In the genomic region with DNA sequence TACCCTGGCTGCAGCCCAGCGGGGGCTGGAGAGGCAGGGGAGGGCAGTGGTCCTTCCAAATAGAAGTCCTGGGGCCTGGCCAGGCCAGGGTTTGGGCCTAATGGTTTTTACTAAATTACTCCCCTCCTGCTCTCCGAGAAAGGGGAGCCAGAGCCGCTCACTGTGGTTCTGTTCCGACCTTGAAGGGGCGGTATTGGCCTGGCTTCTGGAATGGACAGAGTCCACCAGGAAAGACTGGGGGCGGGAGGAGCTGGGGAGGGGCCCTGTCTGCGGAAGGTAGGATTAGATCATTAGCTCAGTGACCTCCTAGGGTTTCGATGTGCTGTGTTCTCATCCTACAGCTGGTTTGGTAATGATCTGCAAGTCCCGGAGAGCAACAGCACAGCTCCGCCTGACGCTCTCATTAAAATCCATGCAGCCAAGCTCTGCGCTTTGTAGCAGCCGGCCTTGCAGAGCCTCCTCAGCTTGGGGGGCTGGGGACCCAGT, we compare ENCODE assay signal across 8 mouse cellular contexts. TPM values are rescaled to one million over a fixed set of nuclear protein-coding genes. Genes with fewer than 3 reads are reported as not detected.
DNase-seq lines count a peak whose midpoint lies in the region; ATAC-seq and TF ChIP-seq lines count a peak whose summit lies in the region.

No protein-coding gene starts in this region.

- no peak for ATAC-seq in heart, embryonic 13.5 days (ENCODE audit: extremely low read depth, insufficient number of reproducible peaks, low FRiP score, low TSS enrichment)
- peak; percentile 72 for ATAC-seq in forebrain, embryonic 12.5 days (ENCODE audit: low FRiP score)
- peak; percentile 49 for ATAC-seq in midbrain, embryonic 16.5 days

- no peak overlapping the region for H3K4me2 ChIP-seq in heart, embryonic 13.5 days
- H3K4me2 ChIP-seq in forebrain, embryonic 12.5 days = no peak overlapping the region
- no peak overlapping the region; the same call in 1 of the 2 replicates for H3K4me2 ChIP-seq in midbrain, embryonic 16.5 days (ENCODE audit: low read length)

- TF ChIP-seq CTCF in kidney, adult 2 months (conservative IDR thresholded peaks at IDR 0.05; ENCODE audit: insufficient read depth, insufficient read length, low read depth, low read length) = no peak

- peak overlapping the region; percentile 67 for H3K9ac ChIP-seq in heart, embryonic 13.5 days
- peak overlapping the region; percentile 29; the same call in 1 of the 2 replicates for H3K9ac ChIP-seq in forebrain, embryonic 12.5 days
- peak overlapping the region; percentile 49; the same call in 1 of the 2 replicates for H3K9ac ChIP-seq in midbrain, embryonic 16.5 days (ENCODE audit: low read depth, low read length)

- 34% methylated on average over 13 of the region's 13 CpGs for WGBS in heart, embryonic 13.5 days
- WGBS in forebrain, embryonic 12.5 days = 10% methylated on average over 13 of the region's 13 CpGs
- WGBS in kidney, adult 2 months = 31% methylated on average over 13 of the region's 13 CpGs
- WGBS in midbrain, embryonic 16.5 days = 17% methylated on average over 13 of the region's 13 CpGs

- H3K9me3 ChIP-seq in heart, embryonic 13.5 days = no peaks in the 10 kb centered on the region
- H3K9me3 ChIP-seq in forebrain, embryonic 12.5 days = no peaks in the 10 kb centered on the region
- no peaks in the 10 kb centered on the region for H3K9me3 ChIP-seq in midbrain, embryonic 16.5 days (replicated peaks; ENCODE audit: control insufficient read depth, low read length, poor library complexity, severe bottlenecking)

- H3K27ac ChIP-seq in heart, embryonic 13.5 days (replicated peaks) = peak overlapping the region; percentile 93
- H3K27ac ChIP-seq in forebrain, embryonic 12.5 days = peak overlapping the region; percentile 90
- peak overlapping the region; percentile 73 for H3K27ac ChIP-seq in kidney, adult 2 months (ENCODE audit: insufficient read depth, low read depth, low read length)
- peak overlapping the region; percentile 83 for H3K27ac ChIP-seq in midbrain, embryonic 16.5 days (ENCODE audit: low read length)

- no peak overlapping the region for H3K4me3 ChIP-seq in heart, embryonic 13.5 days
- H3K4me3 ChIP-seq in forebrain, embryonic 12.5 days (replicated peaks) = no peak overlapping the region
- H3K4me3 ChIP-seq in kidney, adult 2 months (ENCODE audit: insufficient read depth, low read depth, low read length) = no peak overlapping the region
- H3K4me3 ChIP-seq in midbrain, embryonic 16.5 days (ENCODE audit: low read depth, low read length) = no peak overlapping the region

- no peaks in the 10 kb centered on the region for H3K27me3 ChIP-seq in heart, embryonic 13.5 days (replicated peaks)
- H3K27me3 ChIP-seq in forebrain, embryonic 12.5 days = no peaks in the 10 kb centered on the region
- no peaks in the 10 kb centered on the region for H3K27me3 ChIP-seq in kidney, adult 2 months (replicated peaks; ENCODE audit: control insufficient read depth, insufficient read depth, low read length)
- H3K27me3 ChIP-seq in midbrain, embryonic 16.5 days (ENCODE audit: control insufficient read depth, insufficient read depth, low read depth, low read length) = no peaks in the 10 kb centered on the region

- H3K4me1 ChIP-seq in heart, embryonic 13.5 days = peaks cover 66% of the 10 kb centered on the region
- peaks cover 55% of the 10 kb centered on the region for H3K4me1 ChIP-seq in forebrain, embryonic 12.5 days
- H3K4me1 ChIP-seq in kidney, adult 2 months (ENCODE audit: control insufficient read depth, insufficient read depth, low read length) = peaks cover 36% of the 10 kb centered on the region
- H3K4me1 ChIP-seq in midbrain, embryonic 16.5 days (ENCODE audit: control insufficient read depth, insufficient read depth, low read length) = peaks cover 45% of the 10 kb centered on the region

- intact Hi-C loops in heart, postnatal 14 days (cut with DNase I) = loop anchor here (5.0 kb wide), 1 partner anchor 186 kb away; a partner anchor contains a TSS

- H3K36me3 ChIP-seq in heart, embryonic 13.5 days = peaks cover 44% of the 10 kb centered on the region
- peaks cover 39% of the 10 kb centered on the region for H3K36me3 ChIP-seq in forebrain, embryonic 12.5 days (replicated peaks)
- peaks cover 2% of the 10 kb centered on the region; the same call in 1 of the 2 replicates for H3K36me3 ChIP-seq in kidney, adult 2 months (ENCODE audit: control insufficient read depth, insufficient read depth, low read length)
- peaks cover 4% of the 10 kb centered on the region; the same call in 1 of the 2 replicates for H3K36me3 ChIP-seq in midbrain, embryonic 16.5 days (ENCODE audit: control insufficient read depth, insufficient read depth, low read length)

- DNase-seq in heart, postnatal 14 days = no peak
- DNase-seq in kidney, adult 2 months = peak; percentile 83
- DNase-seq in right cerebral cortex, postnatal 25 days = no peak
- no peak for DNase-seq in natural killer cell, adult 2 months (ENCODE audit: low spot score in 2 of 2)
- DNase-seq in spleen, postnatal 14 days (ENCODE audit: low spot score in 2 of 2) = no peak

- TF ChIP-seq POLR2A in kidney, adult 2 months (IDR thresholded peaks at IDR 0.05; ENCODE audit: low read depth, low read length) = no peak

RNA-seq across cellular contexts. Expression of a gene that starts 14.1 kb away (rescaled TPM):
- polyA plus RNA-seq in heart, embryonic 13.5 days (2015; fragmentation: Nextera tagmentation; extraction: Ambion mirVana) = 0.56 and 0.57 TPM in 2 replicates
- total RNA-seq in heart, postnatal 14 days (2021) = not detected
- polyA plus RNA-seq in forebrain, embryonic 12.5 days (2016; fragmentation: Nextera tagmentation; extraction: Ambion mirVana) = 0.47 and 0.50 TPM in 2 replicates
- 15.3 and 17.7 TPM in 2 replicates for polyA plus RNA-seq in kidney, adult 2 months (2012; rRNA removed)
- 3.8 and 4.1 TPM in 2 replicates for polyA plus RNA-seq in midbrain, embryonic 16.5 days (2015; fragmentation: Nextera tagmentation; extraction: Ambion mirVana)

RNA-seq across cellular contexts. Expression of a gene that starts 14.5 kb away (rescaled TPM):
- 0.14 and 0.28 TPM in 2 replicates for polyA plus RNA-seq in heart, embryonic 13.5 days (2015; fragmentation: Nextera tagmentation; extraction: Ambion mirVana)
- under 1 TPM in 1 of 2 experiments, not detected in 1; 0.22 TPM for total RNA-seq in heart, postnatal 14 days (2021)
- 0.14 and 0.29 TPM in 2 replicates for polyA plus RNA-seq in forebrain, embryonic 12.5 days (2016; fragmentation: Nextera tagmentation; extraction: Ambion mirVana)
- polyA plus RNA-seq in kidney, adult 2 months (2012; rRNA removed) = 0.39 and 0.53 TPM in 2 replicates
- polyA plus RNA-seq in midbrain, embryonic 16.5 days (2015; fragmentation: Nextera tagmentation; extraction: Ambion mirVana) = 1.5 and 2.0 TPM in 2 replicates

RNA-seq across cellular contexts. Expression of a gene that starts 42.8 kb away (rescaled TPM):
- 2.3 and 2.6 TPM in 2 replicates for polyA plus RNA-seq in heart, embryonic 13.5 days (2015; fragmentation: Nextera tagmentation; extraction: Ambion mirVana)
- total RNA-seq in heart, postnatal 14 days (2021) = 10 to 100 TPM; 22.4 to 22.5 TPM
- polyA plus RNA-seq in forebrain, embryonic 12.5 days (2016; fragmentation: Nextera tagmentation; extraction: Ambion mirVana) = 1.3 TPM in 2 replicates
- polyA plus RNA-seq in kidney, adult 2 months (2012; rRNA removed) = 3.8 and 4.3 TPM in 2 replicates
- polyA plus RNA-seq in midbrain, embryonic 16.5 days (2015; fragmentation: Nextera tagmentation; extraction: Ambion mirVana) = 2.8 TPM in 2 replicates
